Mouse (Mus musculus): ENCODE data around the gene Dnase1l1. TPM values are rescaled to one million over a fixed set of nuclear protein-coding genes. Genes with fewer than 3 reads are reported as not detected.

The Dnase1l1 gene
- polyA plus RNA-seq, 1 experiment from 2014 or later: 26.2 TPM

DNA sequence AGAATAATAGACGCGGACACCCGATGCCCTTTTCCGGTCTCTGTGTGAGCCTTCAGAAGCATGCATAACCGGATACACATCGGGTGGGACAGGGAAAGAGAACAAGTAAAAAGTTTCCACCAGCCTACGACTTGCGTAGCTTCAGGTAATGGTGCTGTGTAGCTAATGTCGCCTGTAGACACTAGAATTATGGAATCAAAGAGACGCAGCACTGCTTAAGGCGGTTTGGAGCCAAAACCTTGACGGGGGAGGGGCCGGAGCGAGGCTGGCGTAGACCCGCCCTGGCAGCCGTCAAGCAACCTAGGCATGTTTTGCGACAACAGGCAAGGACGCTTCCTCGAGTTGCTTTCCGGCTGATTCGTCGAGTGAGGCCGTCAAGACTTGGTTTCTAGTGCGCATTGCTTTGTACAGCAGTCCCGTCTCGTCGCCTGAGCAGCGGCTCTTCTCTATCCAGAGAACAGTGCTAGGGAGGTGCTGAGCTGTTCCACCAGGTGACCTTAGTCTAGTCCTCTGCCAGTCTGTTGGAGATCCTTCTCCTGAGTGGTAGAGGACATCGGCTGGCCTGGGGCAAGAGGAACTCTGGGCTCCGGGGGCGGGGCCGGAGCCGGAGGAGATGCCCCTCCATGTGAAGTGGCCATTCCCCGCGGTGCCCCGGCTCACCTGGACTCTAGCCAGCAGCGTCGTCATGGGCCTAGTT lies 406 bp upstream of the Dnase1l1 start:
- Histone ChIP-seq H3K4me3 (ENCODE audit: low read depth, low read length) (peak overlapping the region; percentile 51), H3K36me3 (ENCODE audit: control insufficient read depth, insufficient read depth) (no peaks in the 10 kb centered on the region), H3K9me3 (ENCODE audit: control insufficient read depth) (no peaks in the 10 kb centered on the region), H3K4me2 (replicated peaks; ENCODE audit: low read depth) (peak overlapping the region; percentile 70), H3K9ac (ENCODE audit: low read depth, low read length) (peak overlapping the region; percentile 65), H3K4me1 (replicated peaks; ENCODE audit: control insufficient read depth, insufficient read depth, low read length) (no peaks in the 10 kb centered on the region), H3K27ac (ENCODE audit: low read depth, low read length) (peak overlapping the region; percentile 86), H3K27me3 (replicated peaks; ENCODE audit: control insufficient read depth, insufficient read depth, low read length) (no peaks in the 10 kb centered on the region)
- 22% methylated on average over 39 of the region's 39 CpGs for WGBS
- peak; percentile 58 for ATAC-seq
- no peak for TF ChIP-seq CTCF (IDR thresholded peaks at IDR 0.05; ENCODE audit: low read depth)

DNA sequence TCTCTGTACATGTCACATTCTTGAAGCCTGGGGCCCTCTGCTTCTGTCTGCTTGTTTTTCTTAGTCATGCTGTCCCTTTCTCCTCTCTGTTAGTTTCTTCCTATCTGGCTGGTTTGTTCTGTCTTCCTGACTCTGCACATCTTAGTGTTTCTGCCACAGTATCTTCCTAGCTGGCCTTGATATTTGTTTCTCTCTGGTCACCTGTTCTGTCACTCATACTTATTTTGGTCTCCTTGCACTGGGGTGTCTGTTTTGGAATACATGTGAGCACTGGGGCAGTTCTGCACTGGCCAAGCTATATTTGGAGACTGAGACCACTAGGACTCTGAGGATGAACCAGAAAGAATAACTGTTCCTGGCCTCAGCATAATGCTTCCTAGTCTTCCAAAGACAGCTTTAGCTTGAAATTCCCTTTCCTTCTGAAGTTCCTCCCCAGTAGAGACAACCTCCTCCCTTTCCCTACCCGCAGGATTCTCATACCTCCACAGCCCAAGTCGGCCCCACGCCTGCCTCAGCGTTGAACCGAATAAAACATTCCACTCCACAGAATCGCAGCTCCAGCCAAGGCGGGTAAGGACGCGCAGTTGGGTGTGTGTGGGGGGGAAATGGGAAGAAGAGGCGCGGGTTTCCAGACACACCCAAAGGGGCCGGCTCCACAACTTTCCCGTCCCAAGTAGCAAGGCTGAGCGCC lies 951 bp downstream of the Dnase1l1 start:
- H3K9ac ChIP-seq (ENCODE audit: low read depth, low read length): no peak overlapping the region
- H3K4me1 ChIP-seq (replicated peaks; ENCODE audit: control insufficient read depth, insufficient read depth, low read length): no peaks in the 10 kb centered on the region
- no peak for TF ChIP-seq CTCF (IDR thresholded peaks at IDR 0.05; ENCODE audit: low read depth)
- peak overlapping the region; percentile 54 for H3K27ac ChIP-seq (ENCODE audit: low read depth, low read length)
- 17% methylated on average over 14 of the region's 14 CpGs for WGBS
- H3K27me3 ChIP-seq (replicated peaks; ENCODE audit: control insufficient read depth, insufficient read depth, low read length): no peaks in the 10 kb centered on the region
- no peak; the same call in 1 of the 2 replicates for ATAC-seq
- H3K9me3 ChIP-seq (ENCODE audit: control insufficient read depth): no peaks in the 10 kb centered on the region
- no peaks in the 10 kb centered on the region for H3K36me3 ChIP-seq (ENCODE audit: control insufficient read depth, insufficient read depth)
- H3K4me3 ChIP-seq (ENCODE audit: low read depth, low read length): peak overlapping the region; percentile 51
- H3K4me2 ChIP-seq (replicated peaks; ENCODE audit: low read depth): peak overlapping the region; percentile 70

DNA sequence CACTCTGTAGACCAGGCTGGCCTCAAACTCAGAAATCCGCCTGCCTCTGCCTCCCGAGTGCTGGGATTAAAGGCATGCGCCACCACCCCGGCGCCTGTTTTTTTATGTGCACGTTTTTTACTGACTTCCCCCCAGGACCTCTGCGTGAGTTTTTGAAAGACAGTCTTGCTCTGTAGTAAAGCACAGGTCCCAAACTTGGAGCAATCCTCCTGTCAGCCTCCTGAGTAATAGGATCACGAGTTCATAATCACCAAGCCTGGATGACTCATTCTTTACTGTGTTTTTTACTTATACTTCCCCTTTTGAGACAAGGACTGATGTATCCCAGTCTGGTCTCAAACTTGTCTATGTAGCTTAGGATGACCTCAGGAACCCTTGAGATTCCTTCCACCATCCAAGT lies 4.2 kb downstream of the Dnase1l1 start:
- TF ChIP-seq CTCF (IDR thresholded peaks at IDR 0.05; ENCODE audit: low read depth): no peak
- Histone ChIP-seq H3K9me3 (ENCODE audit: control insufficient read depth) (no peaks in the 10 kb centered on the region), H3K27me3 (replicated peaks; ENCODE audit: control insufficient read depth, insufficient read depth, low read length) (no peaks in the 10 kb centered on the region), H3K4me1 (replicated peaks; ENCODE audit: control insufficient read depth, insufficient read depth, low read length) (no peaks in the 10 kb centered on the region), H3K9ac (ENCODE audit: low read depth, low read length) (no peak overlapping the region), H3K27ac (ENCODE audit: low read depth, low read length) (0 out of 2 replicates have a peak overlapping the region, but pooled peaks have one; percentile 41), H3K4me3 (ENCODE audit: low read depth, low read length) (no peak overlapping the region), H3K36me3 (ENCODE audit: control insufficient read depth, insufficient read depth) (peaks cover 3% of the 10 kb centered on the region; the same call in 1 of the 2 replicates), H3K4me2 (replicated peaks; ENCODE audit: low read depth) (no peak overlapping the region)
- no peak for ATAC-seq
- WGBS: 71% methylated on average over 8 of the region's 8 CpGs

GRCm38 (mm10) chrX:74273422-74274322 lies 8.5 kb downstream of the Dnase1l1 start:
- H3K4me3 ChIP-seq (ENCODE audit: low read depth, low read length): no peak overlapping the region
- WGBS: 31% methylated on average over 10 of the region's 10 CpGs
- H3K4me1 ChIP-seq (replicated peaks; ENCODE audit: control insufficient read depth, insufficient read depth, low read length): no peaks in the 10 kb centered on the region
- no peak for TF ChIP-seq CTCF (IDR thresholded peaks at IDR 0.05; ENCODE audit: low read depth)
- no peak overlapping the region for H3K4me2 ChIP-seq (replicated peaks; ENCODE audit: low read depth)
- H3K27me3 ChIP-seq (replicated peaks; ENCODE audit: control insufficient read depth, insufficient read depth, low read length): no peaks in the 10 kb centered on the region
- H3K9ac ChIP-seq (ENCODE audit: low read depth, low read length): no peak overlapping the region
- H3K9me3 ChIP-seq (ENCODE audit: control insufficient read depth): no peaks in the 10 kb centered on the region
- H3K36me3 ChIP-seq (ENCODE audit: control insufficient read depth, insufficient read depth): peaks cover 3% of the 10 kb centered on the region; the same call in 1 of the 2 replicates
- H3K27ac ChIP-seq (ENCODE audit: low read depth, low read length): no peak overlapping the region
- no peak for ATAC-seq

GRCm38 (mm10) chrX:74270902-74271551 lies 11.1 kb downstream of the Dnase1l1 start:
- 20% methylated on average over 27 of the region's 27 CpGs for WGBS
- ATAC-seq: no peak
- H3K4me3 ChIP-seq (ENCODE audit: low read depth, low read length): peak overlapping the region; percentile 56
- peak overlapping the region; percentile 59 for H3K4me2 ChIP-seq (replicated peaks; ENCODE audit: low read depth)
- no peaks in the 10 kb centered on the region for H3K9me3 ChIP-seq (ENCODE audit: control insufficient read depth)
- peak overlapping the region; percentile 57 for H3K9ac ChIP-seq (ENCODE audit: low read depth, low read length)
- TF ChIP-seq CTCF (IDR thresholded peaks at IDR 0.05; ENCODE audit: low read depth): 0 out of 2 replicates have a peak, but pooled peaks have one; percentile 19
- no peaks in the 10 kb centered on the region for H3K4me1 ChIP-seq (replicated peaks; ENCODE audit: control insufficient read depth, insufficient read depth, low read length)
- H3K27ac ChIP-seq (ENCODE audit: low read depth, low read length): peak overlapping the region; percentile 52
- no peaks in the 10 kb centered on the region for H3K27me3 ChIP-seq (replicated peaks; ENCODE audit: control insufficient read depth, insufficient read depth, low read length)
- peaks cover 3% of the 10 kb centered on the region; the same call in 1 of the 2 replicates for H3K36me3 ChIP-seq (ENCODE audit: control insufficient read depth, insufficient read depth)

All from intestine, postnatal 0 days (tissue).